Mouse (Mus musculus) cerebellum, adult 2 months (tissue): Measurements from ENCODE around the gene Slc35e2.

Source experiments
- CTCF ChIP-seq: fragments of 200-500 bp; IDR thresholded peaks from 2 replicates; pipeline ENCODE4 v1.5.1; 2011; ENCODE audit warnings: low read depth, mild to moderate bottlenecking, control low read depth, low read length, moderate library complexity, borderline replicate concordance; ENCODE audit not compliant: insufficient read depth
- POLR2A ChIP-seq: fragments of 200-500 bp; IDR thresholded peaks from 2 replicates; pipeline ENCODE4 v1.6.1; 2011; ENCODE audit warnings: low read length, control low read depth, borderline replicate concordance; ENCODE audit not compliant: insufficient read depth

GRCm38 (mm10) chr4:155568632-155569370, 32.4 kb upstream of the Slc35e2 start:
- no peak for TF ChIP-seq CTCF
- TF ChIP-seq POLR2A, result no peak
